17 mouse cellular contexts compared by ENCODE assay signal in genomic region chr2:74739869-74740268, GRCm38 (mm10). TPM values are rescaled to one million over a fixed set of nuclear protein-coding genes. Genes with fewer than 3 reads are reported as not detected.
DNase-seq lines count a peak whose midpoint lies in the region; ATAC-seq and TF ChIP-seq lines count a peak whose summit lies in the region.
"Had no signal": no experiment of that assay in that cellular context is flagged by ENCODE, and none has a peak within 500 bp of the region (broad histone marks: within the 10 kb centered on the region; RNA-seq: fewer than 3 reads in every experiment).

No protein-coding gene starts in this region.

- peak overlapping the region; percentile 24; the same call in 1 of the 2 replicates for H3K4me3 ChIP-seq in heart, embryonic 13.5 days
- H3K4me3 ChIP-seq in embryonic facial prominence, embryonic 15.5 days (replicated peaks) = no peak overlapping the region
- H3K4me3 ChIP-seq in intestine, postnatal 0 days (ENCODE audit: low read depth, low read length) = 0 out of 2 replicates have a peak overlapping the region, but pooled peaks have one; percentile 5

- H3K36me3 ChIP-seq in heart, embryonic 13.5 days = no peaks in the 10 kb centered on the region
- no peaks in the 10 kb centered on the region for H3K36me3 ChIP-seq in embryonic facial prominence, embryonic 15.5 days
- no peaks in the 10 kb centered on the region; the same call in 1 of the 2 replicates for H3K36me3 ChIP-seq in intestine, postnatal 0 days (ENCODE audit: control insufficient read depth, insufficient read depth)

- peaks cover 99% of the 10 kb centered on the region for H3K27me3 ChIP-seq in heart, embryonic 13.5 days (replicated peaks)
- peaks cover 97% of the 10 kb centered on the region for H3K27me3 ChIP-seq in embryonic facial prominence, embryonic 15.5 days
- H3K27me3 ChIP-seq in intestine, postnatal 0 days (replicated peaks; ENCODE audit: control insufficient read depth, insufficient read depth, low read length) = peaks cover 85% of the 10 kb centered on the region

- TF ChIP-seq CTCF in brain, embryonic 14.5 days (IDR thresholded peaks at IDR 0.05; ENCODE audit: borderline replicate concordance, extremely low read depth, insufficient read depth, insufficient read length) = no peak
- no peak for TF ChIP-seq CTCF in intestine, postnatal 0 days (IDR thresholded peaks at IDR 0.05; ENCODE audit: low read depth)

- H3K9ac ChIP-seq in heart, embryonic 13.5 days = no peak overlapping the region
- H3K9ac ChIP-seq in embryonic facial prominence, embryonic 15.5 days = no peak overlapping the region
- H3K9ac ChIP-seq in intestine, postnatal 0 days (ENCODE audit: low read depth, low read length) = no peak overlapping the region
- H3K9ac ChIP-seq: liver, embryonic 14.5 days had no signal

- H3K9me3 ChIP-seq in heart, embryonic 13.5 days = no peaks in the 10 kb centered on the region
- H3K9me3 ChIP-seq in embryonic facial prominence, embryonic 15.5 days (replicated peaks) = no peaks in the 10 kb centered on the region
- H3K9me3 ChIP-seq in intestine, postnatal 0 days (ENCODE audit: control insufficient read depth) = no peaks in the 10 kb centered on the region

- no peak overlapping the region for H3K27ac ChIP-seq in heart, embryonic 13.5 days (replicated peaks)
- H3K27ac ChIP-seq in embryonic facial prominence, embryonic 15.5 days (replicated peaks) = no peak overlapping the region
- H3K27ac ChIP-seq in intestine, postnatal 0 days (ENCODE audit: low read depth, low read length) = no peak overlapping the region
- H3K27ac ChIP-seq: liver, embryonic 14.5 days; macrophage had no signal

- H3K4me2 ChIP-seq in heart, embryonic 13.5 days = peak overlapping the region; percentile 48; the same call in 1 of the 2 replicates
- H3K4me2 ChIP-seq in embryonic facial prominence, embryonic 15.5 days (replicated peaks) = 0 out of 2 replicates have a peak overlapping the region, but pooled peaks have one; percentile 32
- peak overlapping the region; percentile 56; the same call in 1 of the 2 replicates for H3K4me2 ChIP-seq in intestine, postnatal 0 days (replicated peaks; ENCODE audit: low read depth)

- ATAC-seq in heart, embryonic 13.5 days (ENCODE audit: extremely low read depth, insufficient number of reproducible peaks, low FRiP score, low TSS enrichment) = no peak
- no peak for ATAC-seq in embryonic facial prominence, embryonic 15.5 days (ENCODE audit: insufficient number of reproducible peaks, low FRiP score, low TSS enrichment, low read depth)
- no peak for ATAC-seq in intestine, postnatal 0 days

- WGBS in heart, embryonic 13.5 days = 4% methylated on average over 14 of the region's 14 CpGs
- WGBS in embryonic facial prominence, embryonic 15.5 days = 5% methylated on average over 14 of the region's 14 CpGs
- WGBS in intestine, postnatal 0 days = 20% methylated on average over 14 of the region's 14 CpGs

- H3K4me1 ChIP-seq in heart, embryonic 13.5 days = peaks cover 12% of the 10 kb centered on the region
- H3K4me1 ChIP-seq in embryonic facial prominence, embryonic 15.5 days = peaks cover 24% of the 10 kb centered on the region
- no peaks in the 10 kb centered on the region for H3K4me1 ChIP-seq in intestine, postnatal 0 days (replicated peaks; ENCODE audit: control insufficient read depth, insufficient read depth, low read length)

- TF ChIP-seq POLR2A in brain, embryonic 14.5 days (IDR thresholded peaks at IDR 0.05; ENCODE audit: borderline replicate concordance, extremely low read depth, insufficient read depth, insufficient read length, poor library complexity, severe bottlenecking) = no peak

- DNase-seq in heart, postnatal 25 days (ENCODE audit: low spot score) = no peak
- DNase-seq in brain, embryonic 14.5 days (ENCODE audit: low read depth) = peak; percentile 17
- no peak for DNase-seq in urinary bladder, adult 18-20 months (ENCODE audit: low spot score in 2 of 2)
- DNase-seq in gastrocnemius, postnatal 36 days = no peak
- no peak for DNase-seq in right cerebral cortex, postnatal 4 days
- DNase-seq: B cell, adult 2 months; cerebellum, postnatal 36 days; gastrocnemius, postnatal 14 days; heart, postnatal 10 days; thymus, postnatal 25 days had no signal

- intact Hi-C loops in heart, postnatal 25 days (cut with DNase I) = no loop called here
- intact Hi-C loops in gastrocnemius, postnatal 36 days (cut with DNase I) = no loop called here

RNA-seq across cellular contexts. Expression of gene Gm28230, which starts 13.3 kb away (rescaled TPM):
- 0.09 TPM in 1 of 2 replicates, not detected in the other for polyA plus RNA-seq in heart, embryonic 13.5 days (2015; fragmentation: Nextera tagmentation; extraction: Ambion mirVana)
- total RNA-seq in heart, postnatal 25 days (2021) = not detected
- polyA plus RNA-seq in brain, embryonic 14.5 days (2012; rRNA removed) = 0.44 and 1.7 TPM in 2 replicates
- polyA plus RNA-seq in embryonic facial prominence, embryonic 15.5 days (2015; fragmentation: Nextera tagmentation; extraction: Ambion mirVana) = 0.09 and 0.40 TPM in 2 replicates
- 0.17 TPM in 1 of 2 replicates, not detected in the other for polyA plus RNA-seq in intestine, postnatal 0 days (2015; fragmentation: Nextera tagmentation; extraction: Ambion mirVana)
- total RNA-seq in gastrocnemius, postnatal 36 days (2021) = under 1 TPM in 1 of 2 experiments, not detected in 1; 0.12 TPM
- total RNA-seq: heart, postnatal 10 days; left cerebral cortex, adult 8-10 months; MEL had no signal
- polyA plus RNA-seq: liver, embryonic 14.5 days; macrophage had no signal

RNA-seq across cellular contexts. Expression of gene Hoxd1, which starts 22.9 kb away (rescaled TPM):
- polyA plus RNA-seq in heart, embryonic 13.5 days (2015; fragmentation: Nextera tagmentation; extraction: Ambion mirVana) = not detected in 2 replicates
- not detected for total RNA-seq in heart, postnatal 25 days (2021)
- 0.34 and 1.3 TPM in 2 replicates for polyA plus RNA-seq in brain, embryonic 14.5 days (2012; rRNA removed)
- 1.6 and 2.5 TPM in 2 replicates for polyA plus RNA-seq in embryonic facial prominence, embryonic 15.5 days (2015; fragmentation: Nextera tagmentation; extraction: Ambion mirVana)
- not detected in 2 replicates for polyA plus RNA-seq in intestine, postnatal 0 days (2015; fragmentation: Nextera tagmentation; extraction: Ambion mirVana)
- not detected for total RNA-seq in gastrocnemius, postnatal 36 days (2021)
- total RNA-seq: gastrocnemius, postnatal 14 days; heart, postnatal 10 days; MEL had no signal
- polyA plus RNA-seq: liver, embryonic 14.5 days; macrophage had no signal

RNA-seq across cellular contexts. Expression of gene Hoxd4, which starts 28.1 kb away (rescaled TPM):
- polyA plus RNA-seq in heart, embryonic 13.5 days (2015; fragmentation: Nextera tagmentation; extraction: Ambion mirVana) = not detected in 2 replicates
- total RNA-seq in heart, postnatal 25 days (2021) = under 1 TPM; 0.42 to 0.56 TPM
- 0.81 and 5.5 TPM in 2 replicates for polyA plus RNA-seq in brain, embryonic 14.5 days (2012; rRNA removed)
- 0.35 and 0.62 TPM in 2 replicates for polyA plus RNA-seq in embryonic facial prominence, embryonic 15.5 days (2015; fragmentation: Nextera tagmentation; extraction: Ambion mirVana)
- polyA plus RNA-seq in intestine, postnatal 0 days (2015; fragmentation: Nextera tagmentation; extraction: Ambion mirVana) = 0.20 and 0.51 TPM in 2 replicates
- 1 to 10 TPM; 1.1 to 1.5 TPM for total RNA-seq in gastrocnemius, postnatal 36 days (2021)
- total RNA-seq: left cerebral cortex, adult 8-10 months; MEL had no signal
- polyA plus RNA-seq: macrophage had no signal

RNA-seq across cellular contexts. Expression of gene Hoxd3, which starts 28.1 kb away (rescaled TPM):
- 0.74 and 0.89 TPM in 2 replicates for polyA plus RNA-seq in heart, embryonic 13.5 days (2015; fragmentation: Nextera tagmentation; extraction: Ambion mirVana)
- not detected for total RNA-seq in heart, postnatal 25 days (2021)
- 9.6 and 47.4 TPM in 2 replicates for polyA plus RNA-seq in brain, embryonic 14.5 days (2012; rRNA removed)
- polyA plus RNA-seq in embryonic facial prominence, embryonic 15.5 days (2015; fragmentation: Nextera tagmentation; extraction: Ambion mirVana) = 1.9 and 2.6 TPM in 2 replicates
- 3.2 and 3.3 TPM in 2 replicates for polyA plus RNA-seq in intestine, postnatal 0 days (2015; fragmentation: Nextera tagmentation; extraction: Ambion mirVana)
- total RNA-seq in gastrocnemius, postnatal 36 days (2021) = under 1 TPM in 1 of 2 experiments, not detected in 1; 0.32 TPM
- total RNA-seq: gastrocnemius, postnatal 14 days; heart, postnatal 10 days; left cerebral cortex, adult 8-10 months; MEL had no signal
- polyA plus RNA-seq: macrophage had no signal

RNA-seq across cellular contexts. Expression of gene Hoxd8, which starts 35.5 kb away (rescaled TPM):
- polyA plus RNA-seq in heart, embryonic 13.5 days (2015; fragmentation: Nextera tagmentation; extraction: Ambion mirVana) = 0.07 and 0.23 TPM in 2 replicates
- 1 to 10 TPM; 1.0 to 1.2 TPM for total RNA-seq in heart, postnatal 25 days (2021)
- 0.73 and 1.6 TPM in 2 replicates for polyA plus RNA-seq in brain, embryonic 14.5 days (2012; rRNA removed)
- polyA plus RNA-seq in embryonic facial prominence, embryonic 15.5 days (2015; fragmentation: Nextera tagmentation; extraction: Ambion mirVana) = 6.4 and 8.0 TPM in 2 replicates
- 2.2 and 2.7 TPM in 2 replicates for polyA plus RNA-seq in intestine, postnatal 0 days (2015; fragmentation: Nextera tagmentation; extraction: Ambion mirVana)
- total RNA-seq in gastrocnemius, postnatal 36 days (2021) = 10 to 100 TPM; 38.1 to 38.5 TPM
- total RNA-seq: left cerebral cortex, adult 8-10 months had no signal
- polyA plus RNA-seq: macrophage had no signal
